Mouse (Mus musculus): ENCODE data around the gene Rbpj. TPM values are rescaled to one million over a fixed set of nuclear protein-coding genes. Genes with fewer than 3 reads are reported as not detected.

Gene Rbpj
- total RNA-seq (2021): 10 to 100 TPM; 32.8 to 33.2 TPM
- long read RNA-seq, experiment 1, full-length matches to known transcripts: 20 of 30 reads
- long read RNA-seq, experiment 1, partial matches to known transcripts: 6 of 30 reads
- long read RNA-seq, experiment 1, other reads (novel, unspliced or antisense): 4 of 30 reads
- long read RNA-seq, experiment 2, full-length matches to known transcripts: 18 of 24 reads
- long read RNA-seq, experiment 2, partial matches to known transcripts: 4 of 24 reads
- long read RNA-seq, experiment 2, other reads (novel, unspliced or antisense): 2 of 24 reads

DNA sequence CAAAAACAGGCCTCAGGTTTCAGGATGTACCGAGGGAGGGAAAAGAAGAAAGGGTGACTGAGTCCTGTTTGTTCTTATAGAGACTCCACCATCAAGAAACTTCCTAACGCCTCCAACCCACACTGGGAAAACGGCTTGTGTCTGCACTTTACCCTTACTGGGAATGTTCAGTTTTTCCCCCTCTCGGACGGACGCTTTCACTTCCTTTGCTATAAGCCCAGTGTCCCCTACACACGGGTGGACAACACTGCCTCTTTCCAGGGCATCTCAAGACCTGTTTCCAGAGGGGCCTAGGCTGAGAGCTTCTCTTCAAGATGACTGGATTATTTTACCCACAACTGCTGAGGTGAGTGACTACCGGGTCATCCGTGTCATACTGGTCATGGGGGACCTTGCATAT lies at the start of gene Rbpj:
Gene Rbpj, plus strand, starts transcription at position 270 of the 400 bp plus-strand sequence.
- intact Hi-C loops (cut with DNase I): no loop called here
- Histone ChIP-seq H3K27ac (no peak within 1 kb of the TSS), H3K4me3 (no peak within 1 kb of the TSS)
- no peak for DNase-seq (ENCODE audit: extremely low spot score in 1 of 2, low spot score in 2 of 2)
- TF ChIP-seq CTCF (IDR thresholded peaks at IDR 0.05): no peak

DNA sequence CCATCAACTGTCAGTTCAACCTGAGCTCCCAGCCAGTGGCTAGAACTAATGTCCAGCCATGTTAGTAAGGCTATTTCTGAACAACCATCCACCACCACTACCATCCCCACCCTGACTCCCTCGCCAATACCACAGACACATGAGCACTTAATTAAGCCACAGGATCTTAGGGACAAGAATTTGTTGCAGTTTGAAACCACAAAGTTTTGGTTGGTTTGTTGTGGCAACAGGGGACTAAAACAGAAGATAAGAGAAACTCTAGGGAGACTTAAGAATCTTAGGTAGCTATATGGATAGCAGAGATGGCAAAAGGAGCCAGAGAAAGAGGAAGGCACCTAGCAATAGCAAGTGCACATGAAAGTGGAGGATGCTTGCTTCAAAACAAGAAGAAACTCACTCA lies 45.2 kb upstream of the Rbpj start:
- no peak for DNase-seq (ENCODE audit: extremely low spot score in 1 of 2, low spot score in 2 of 2)
- intact Hi-C loops (cut with DNase I): no loop called here
- H3K27ac ChIP-seq: no peak overlapping the region
- H3K4me3 ChIP-seq: no peak overlapping the region
- TF ChIP-seq CTCF (IDR thresholded peaks at IDR 0.05): no peak

DNA sequence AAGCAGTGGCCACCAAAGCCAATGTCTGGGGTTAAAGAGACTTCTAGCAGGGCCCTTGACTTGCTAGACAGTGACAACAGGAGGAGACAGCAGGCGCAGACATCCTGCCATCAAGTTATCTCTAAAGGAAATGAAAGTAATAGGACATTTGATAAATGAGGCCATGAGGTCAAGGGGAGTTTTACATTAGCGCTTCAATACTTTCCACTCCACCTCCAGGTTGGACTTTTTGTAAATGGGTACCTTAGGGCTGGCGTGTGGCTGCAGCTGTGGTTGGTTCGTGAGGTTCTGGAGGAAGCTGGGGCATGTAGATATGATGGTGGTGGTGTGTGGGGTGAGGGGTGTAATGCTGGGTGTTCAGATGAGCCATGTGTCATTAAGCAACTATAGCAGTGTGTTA lies 44.7 kb upstream of the Rbpj start:
- no peak for TF ChIP-seq CTCF (IDR thresholded peaks at IDR 0.05)
- Histone ChIP-seq H3K4me3 (no peak overlapping the region), H3K27ac (no peak overlapping the region)
- intact Hi-C loops (cut with DNase I): no loop called here
- DNase-seq (ENCODE audit: extremely low spot score in 1 of 2, low spot score in 2 of 2): no peak

DNA sequence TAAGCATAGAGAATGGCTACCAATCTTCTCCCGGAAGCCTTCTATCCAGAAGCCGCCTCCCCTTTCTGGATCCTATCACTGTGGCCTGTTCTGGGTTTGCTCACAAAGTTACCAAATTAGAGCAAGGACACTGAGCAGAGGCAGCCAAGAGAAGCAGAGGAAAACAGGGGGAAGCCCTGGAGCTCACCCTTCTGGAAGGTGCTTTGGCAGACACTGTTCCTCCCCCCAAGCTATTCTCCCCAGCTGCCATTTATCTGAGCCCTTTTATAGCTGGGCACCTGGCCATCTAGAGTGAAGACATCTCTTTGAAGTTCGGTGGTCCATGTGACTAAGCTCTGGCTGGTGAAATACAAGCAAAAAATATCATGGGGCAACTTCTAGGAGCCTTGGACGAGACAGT lies 38.5 kb upstream of the Rbpj start:
- intact Hi-C loops (cut with DNase I): no loop called here
- DNase-seq (ENCODE audit: extremely low spot score in 1 of 2, low spot score in 2 of 2): no peak

DNA sequence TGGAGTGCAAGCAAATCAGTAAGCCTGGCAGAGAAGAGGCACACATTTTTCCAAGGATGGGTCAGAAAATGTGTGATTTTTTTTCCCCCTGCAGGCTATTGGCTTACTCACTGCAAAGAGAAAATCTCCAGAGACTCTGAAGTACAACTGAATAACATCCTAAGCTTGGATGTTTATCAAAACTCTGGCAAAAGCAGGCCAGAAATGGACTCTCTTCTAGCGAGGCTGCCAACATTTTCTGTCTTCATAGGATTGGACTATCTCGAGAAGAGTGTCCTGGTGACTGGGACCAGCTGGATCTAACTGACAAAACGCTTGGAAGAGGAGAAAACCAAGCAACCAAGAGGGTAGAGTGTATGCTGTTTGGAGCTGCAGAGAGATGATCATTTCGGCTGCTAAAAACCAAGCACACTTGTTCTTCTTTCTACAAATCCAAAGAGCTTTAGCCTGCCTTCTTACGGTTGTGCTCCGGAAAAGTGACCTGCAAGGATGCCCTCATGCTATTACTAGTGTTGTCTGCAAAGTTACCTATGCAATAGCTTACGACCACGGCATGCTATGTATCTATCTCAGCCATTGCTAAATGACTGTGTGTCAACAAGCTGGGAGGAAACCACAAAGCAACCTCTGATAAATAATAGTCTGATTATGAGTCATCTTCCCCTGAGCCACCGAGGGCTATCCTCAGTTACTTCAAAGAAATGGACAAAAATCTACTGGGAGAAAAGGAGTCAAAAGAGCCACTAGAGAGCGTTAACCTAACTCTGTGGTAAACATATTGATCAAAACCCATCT lies 36.1 kb upstream of the Rbpj start:
- Histone ChIP-seq H3K4me3 (no peak overlapping the region), H3K27ac (no peak overlapping the region)
- intact Hi-C loops (cut with DNase I): no loop called here
- DNase-seq (ENCODE audit: extremely low spot score in 1 of 2, low spot score in 2 of 2): no peak
- no peak for TF ChIP-seq CTCF (IDR thresholded peaks at IDR 0.05)

More for the DNA sequence above, 38.5 kb upstream of the Rbpj start:
- Histone ChIP-seq H3K4me3 (no peak overlapping the region), H3K27ac (no peak overlapping the region)
- TF ChIP-seq CTCF (IDR thresholded peaks at IDR 0.05): no peak

DNA sequence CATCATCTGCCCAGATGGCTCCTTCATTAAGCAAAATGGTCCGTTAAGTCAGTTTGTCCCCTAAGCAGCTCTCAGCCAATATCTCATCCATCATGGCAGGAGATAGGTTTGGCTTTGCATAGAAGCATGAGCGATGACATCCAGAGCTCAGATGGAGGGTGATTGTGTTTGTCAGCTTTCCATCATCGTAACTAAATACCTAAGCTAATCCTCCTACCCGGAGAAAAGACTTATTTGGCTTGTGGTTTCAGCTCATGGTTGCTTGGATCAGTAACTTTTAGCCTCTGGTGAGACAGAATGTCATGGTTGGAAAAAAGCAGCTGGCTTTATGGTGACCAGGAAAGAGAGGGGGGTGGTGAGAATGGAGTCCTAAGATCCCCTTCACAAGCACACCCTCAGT lies 33.5 kb upstream of the Rbpj start:
- no peak for DNase-seq (ENCODE audit: extremely low spot score in 1 of 2, low spot score in 2 of 2)
- intact Hi-C loops (cut with DNase I): no loop called here
- no peak for TF ChIP-seq CTCF (IDR thresholded peaks at IDR 0.05)
- Histone ChIP-seq H3K4me3 (no peak overlapping the region), H3K27ac (no peak overlapping the region)

DNA sequence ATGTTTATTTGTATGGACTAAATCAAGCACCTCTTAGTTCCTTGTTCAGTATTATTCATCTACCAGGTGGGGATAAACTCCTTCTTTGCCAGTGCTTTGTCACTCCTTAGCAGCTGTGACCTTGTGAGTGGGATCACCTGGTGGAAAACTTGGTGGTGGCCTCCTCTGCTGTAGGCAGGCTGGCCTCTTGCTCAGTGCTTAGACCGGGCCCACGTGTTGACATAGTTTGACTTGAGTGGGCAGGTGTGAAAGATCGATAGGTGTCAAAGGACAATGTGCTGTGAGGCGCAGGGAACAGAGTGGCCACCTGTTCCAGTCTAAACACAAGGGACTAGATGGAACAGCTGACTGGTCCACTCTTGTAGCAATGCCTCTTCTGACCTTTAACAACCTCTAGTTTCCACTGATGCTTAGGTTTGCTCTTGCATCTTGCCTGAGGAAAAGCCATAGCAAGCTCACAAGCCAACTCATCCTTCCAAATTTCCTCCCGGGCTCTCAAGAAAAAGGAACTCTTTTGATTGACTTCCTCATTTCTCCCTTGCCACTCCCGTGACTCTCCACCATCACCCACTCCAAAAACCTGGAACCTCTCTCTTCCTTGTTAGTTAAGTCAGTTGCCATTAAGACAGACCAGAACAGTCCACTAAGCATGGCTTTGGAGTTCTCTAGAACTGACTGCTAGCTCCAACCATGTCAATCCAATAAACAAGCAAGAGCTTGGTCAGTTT lies 28.9 kb upstream of the Rbpj start:
- no peak for DNase-seq (ENCODE audit: extremely low spot score in 1 of 2, low spot score in 2 of 2)
- TF ChIP-seq CTCF (IDR thresholded peaks at IDR 0.05): no peak
- H3K4me3 ChIP-seq: no peak overlapping the region
- no peak overlapping the region for H3K27ac ChIP-seq
- intact Hi-C loops (cut with DNase I): no loop called here

DNA sequence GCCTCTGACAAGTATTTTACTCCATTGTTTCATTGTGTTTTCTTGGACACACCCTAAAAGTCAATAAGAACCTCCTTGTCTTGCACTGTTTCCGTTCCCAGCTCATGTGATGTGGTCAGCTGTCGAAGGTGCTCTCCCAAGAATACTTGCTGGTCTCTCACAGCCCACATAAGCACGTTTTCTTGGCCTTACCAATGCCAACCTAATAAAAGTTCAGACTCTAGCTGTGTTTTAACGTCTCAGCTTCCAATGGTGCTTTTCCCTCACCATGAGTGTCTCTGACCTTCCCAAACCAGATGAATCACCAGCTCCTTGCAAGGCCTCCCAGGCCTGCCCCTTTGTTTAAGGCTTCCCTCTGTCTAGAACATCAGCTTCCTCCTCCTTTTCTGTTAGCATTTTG lies 28.2 kb upstream of the Rbpj start:
- intact Hi-C loops (cut with DNase I): no loop called here
- TF ChIP-seq CTCF (IDR thresholded peaks at IDR 0.05): no peak
- H3K4me3 ChIP-seq: no peak overlapping the region
- no peak for DNase-seq (ENCODE audit: extremely low spot score in 1 of 2, low spot score in 2 of 2)
- no peak overlapping the region for H3K27ac ChIP-seq

DNA sequence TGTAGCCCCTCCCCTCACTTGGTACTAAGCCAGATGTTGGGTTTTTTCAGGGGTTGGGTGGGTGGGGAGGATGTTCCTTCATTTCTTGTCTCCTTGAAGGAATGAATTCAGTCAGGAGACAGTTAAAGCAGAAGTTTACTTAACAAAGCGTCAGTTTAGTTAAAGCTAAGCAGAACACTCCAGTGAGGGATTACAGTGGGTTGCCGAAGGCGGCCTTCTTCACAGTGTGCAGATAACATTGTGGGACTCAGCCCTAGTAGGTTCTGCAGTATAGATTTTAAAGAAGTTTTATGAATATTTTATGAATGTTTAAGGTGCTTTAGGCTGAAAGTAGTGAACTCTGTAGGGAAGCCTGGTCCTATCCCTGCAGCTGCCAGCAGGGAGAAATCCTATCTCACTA lies 27.7 kb upstream of the Rbpj start:
- TF ChIP-seq CTCF (IDR thresholded peaks at IDR 0.05): no peak
- H3K4me3 ChIP-seq: no peak overlapping the region
- no peak for DNase-seq (ENCODE audit: extremely low spot score in 1 of 2, low spot score in 2 of 2)
- intact Hi-C loops (cut with DNase I): no loop called here
- no peak overlapping the region for H3K27ac ChIP-seq

DNA sequence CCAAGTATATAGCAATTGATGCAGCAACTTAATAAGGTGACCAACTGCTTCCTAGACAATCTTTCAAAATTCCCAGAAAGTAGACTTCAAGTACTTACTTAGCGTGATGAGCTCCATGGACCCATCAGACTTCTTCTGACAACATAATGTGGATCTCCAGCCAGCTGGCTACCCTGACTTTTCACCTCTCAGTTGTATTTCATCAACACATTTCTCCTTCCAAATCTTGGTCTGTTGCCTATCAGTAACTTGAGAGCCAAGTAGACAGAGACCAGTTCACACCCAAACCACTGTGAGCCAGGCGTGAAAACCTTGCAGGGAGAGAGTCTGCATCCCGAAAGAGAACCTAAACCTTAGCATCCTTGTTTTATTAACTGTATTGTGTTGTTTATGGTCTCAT lies 26.3 kb upstream of the Rbpj start:
- no peak for TF ChIP-seq CTCF (IDR thresholded peaks at IDR 0.05)
- intact Hi-C loops (cut with DNase I): no loop called here
- H3K27ac ChIP-seq: no peak overlapping the region
- no peak for DNase-seq (ENCODE audit: extremely low spot score in 1 of 2, low spot score in 2 of 2)
- H3K4me3 ChIP-seq: no peak overlapping the region

DNA sequence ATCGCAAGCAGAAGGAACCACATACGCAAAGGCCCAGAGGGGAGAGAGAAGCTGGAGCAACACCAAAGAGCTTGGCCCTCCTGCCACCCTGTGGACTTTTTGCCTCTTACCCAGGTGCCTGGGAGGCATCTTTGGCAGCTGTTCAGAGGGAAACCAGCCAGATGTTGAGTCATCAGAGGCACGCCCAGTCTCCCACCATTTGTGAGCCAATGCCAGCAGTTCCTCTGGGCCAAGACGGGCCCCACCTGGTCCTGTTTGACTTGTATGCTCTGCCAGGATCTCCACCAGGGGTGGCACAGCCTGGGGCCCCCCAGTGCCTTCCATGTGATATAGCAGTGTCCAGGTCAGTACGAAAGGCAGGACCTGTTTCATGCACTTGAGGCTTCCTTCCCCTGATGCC lies 21.9 kb upstream of the Rbpj start:
- Histone ChIP-seq H3K4me3 (no peak overlapping the region), H3K27ac (no peak overlapping the region)
- intact Hi-C loops (cut with DNase I): no loop called here
- no peak for DNase-seq (ENCODE audit: extremely low spot score in 1 of 2, low spot score in 2 of 2)
- no peak for TF ChIP-seq CTCF (IDR thresholded peaks at IDR 0.05)

DNA sequence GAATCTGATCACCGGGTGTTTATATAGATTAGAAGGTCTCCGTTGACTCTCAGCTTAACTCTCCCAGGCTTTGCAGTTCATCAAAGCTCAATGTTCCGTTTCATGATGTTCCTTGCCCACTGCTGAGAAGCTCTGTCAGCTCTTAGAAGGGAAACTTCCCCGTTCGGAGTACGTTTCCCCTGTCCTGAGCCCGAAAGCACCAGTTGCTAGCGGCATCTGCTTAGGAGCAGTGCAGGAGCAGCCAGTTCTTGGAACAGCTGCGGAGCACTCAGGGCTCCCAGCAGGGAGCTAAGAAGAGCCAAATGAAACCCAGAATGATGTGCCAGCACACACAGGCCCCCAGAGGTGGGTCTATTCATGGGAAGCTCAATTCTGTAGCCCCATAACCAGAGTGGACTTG lies 15.0 kb upstream of the Rbpj start:
- intact Hi-C loops (cut with DNase I): no loop called here
- no peak overlapping the region for H3K27ac ChIP-seq
- DNase-seq (ENCODE audit: extremely low spot score in 1 of 2, low spot score in 2 of 2): no peak

More for the DNA sequence above, 15.0 kb upstream of the Rbpj start:
- TF ChIP-seq CTCF (IDR thresholded peaks at IDR 0.05): no peak
- H3K4me3 ChIP-seq: no peak overlapping the region
